In genomic region chr7:66027747-66028146, GRCm38 (mm10) we compare ENCODE assay signal across 11 mouse cellular contexts. TPM values are rescaled to one million over a fixed set of nuclear protein-coding genes. Genes with fewer than 3 reads are reported as not detected.
A peak's percentile ranks its signal among the peaks of the same experiment; 100 is the strongest.
DNase-seq lines count a peak whose midpoint lies in the region; TF ChIP-seq lines count a peak whose summit lies in the region.
"Had no signal": no experiment of that assay in that cellular context is flagged by ENCODE, and none has a peak within 500 bp of the region (broad histone marks: within the 10 kb centered on the region; RNA-seq: fewer than 3 reads in every experiment).

No protein-coding gene starts in this region.

- DNase-seq in embryo, embryonic 10 days (ENCODE audit: low spot score), result peak; percentile 51
- no peak for DNase-seq in embryo, embryonic 11 days
- no peak for DNase-seq in layer of hippocampus, adult 2 months (ENCODE audit: low spot score in 2 of 2)
- DNase-seq in layer of hippocampus, adult 18-20 months (ENCODE audit: low spot score in 2 of 2), result no peak
- DNase-seq in testis, postnatal 14 days (ENCODE audit: low spot score), result no peak
- DNase-seq in spleen, postnatal 10 days (ENCODE audit: low spot score in 2 of 2), result no peak
- no peak for DNase-seq in heart, embryonic 10.5 days (ENCODE audit: low spot score)
- DNase-seq: adrenal gland, postnatal 25 days had no signal

- TF ChIP-seq CTCF in layer of hippocampus, adult 2 months (conservative IDR thresholded peaks at IDR 0.05), result peak; percentile 70
- peak; percentile 11; the same call in 1 of the 2 replicates for TF ChIP-seq CTCF in testis, adult 2 months (IDR thresholded peaks at IDR 0.05; ENCODE audit: control insufficient read depth, insufficient read depth, insufficient replicate concordance, low read depth, low read length)

- no peaks in the 10 kb centered on the region for H3K4me1 ChIP-seq in testis, adult 2 months (ENCODE audit: control insufficient read depth, insufficient read depth, low read length)
- H3K4me1 ChIP-seq in heart, embryonic 10.5 days, result peaks cover 6% of the 10 kb centered on the region
- H3K4me1 ChIP-seq: megakaryocyte, embryonic 14.5 days had no signal

- no peaks in the 10 kb centered on the region for H3K9me3 ChIP-seq in heart, embryonic 10.5 days
- H3K9me3 ChIP-seq: heart, embryonic 13.5 days had no signal

- H3K4me3 ChIP-seq in layer of hippocampus, adult 2 months, result no peak overlapping the region
- no peak overlapping the region for H3K4me3 ChIP-seq in testis, adult 2 months (ENCODE audit: control insufficient read depth, low read depth, low read length)
- no peak overlapping the region for H3K4me3 ChIP-seq in heart, embryonic 10.5 days
- H3K4me3 ChIP-seq: heart, embryonic 13.5 days; megakaryocyte, embryonic 14.5 days had no signal

- no peaks in the 10 kb centered on the region for H3K36me3 ChIP-seq in testis, adult 2 months (ENCODE audit: control insufficient read depth, insufficient read depth, low read length)
- 0 out of 2 replicates have a peak, but pooled peaks cover 3% of the 10 kb centered on the region for H3K36me3 ChIP-seq in heart, embryonic 10.5 days
- H3K36me3 ChIP-seq: heart, embryonic 13.5 days had no signal

- TF ChIP-seq POLR2A in testis, adult 2 months (IDR thresholded peaks at IDR 0.05; ENCODE audit: control insufficient read depth, low read depth, low read length), result no peak

- no peaks in the 10 kb centered on the region for H3K27me3 ChIP-seq in testis, adult 2 months (ENCODE audit: control insufficient read depth, insufficient read depth, low read length)
- peaks cover 20% of the 10 kb centered on the region for H3K27me3 ChIP-seq in heart, embryonic 10.5 days (ENCODE audit: insufficient read depth, poor library complexity, severe bottlenecking)

- H3K27ac ChIP-seq in layer of hippocampus, adult 2 months, result no peak overlapping the region
- H3K27ac ChIP-seq in testis, adult 2 months (ENCODE audit: control insufficient read depth, insufficient read depth, low read depth, low read length), result no peak overlapping the region
- H3K27ac ChIP-seq in heart, embryonic 10.5 days, result no peak overlapping the region
- H3K27ac ChIP-seq: heart, embryonic 13.5 days had no signal

- WGBS in heart, embryonic 10.5 days, result 67% methylated on average over 2 of the region's 2 CpGs

RNA-seq across cellular contexts. Expression of gene Gm45213, which starts 15.7 kb away (rescaled TPM):
- total RNA-seq in layer of hippocampus, adult 2 months (2021), result not detected
- total RNA-seq in layer of hippocampus, adult 18-20 months (2021), result not detected
- not detected in 2 replicates for polyA plus RNA-seq in testis, adult 2 months (2012; rRNA removed)
- not detected in 2 replicates for polyA plus RNA-seq in heart, embryonic 10.5 days (2016; fragmentation: Nextera tagmentation; extraction: Ambion mirVana)
- total RNA-seq: adrenal gland, postnatal 25 days had no signal
- polyA plus RNA-seq: heart, embryonic 13.5 days had no signal

RNA-seq across cellular contexts. Expression of gene Snrpa1, which starts 31.1 kb away (rescaled TPM):
- 10 to 100 TPM; 33.0 to 33.8 TPM for total RNA-seq in layer of hippocampus, adult 2 months (2021)
- 10 to 100 TPM; 31.0 to 34.0 TPM for total RNA-seq in layer of hippocampus, adult 18-20 months (2021)
- polyA plus RNA-seq in testis, adult 2 months (2012; rRNA removed), result 47.2 and 48.6 TPM in 2 replicates
- 147 and 212 TPM in 2 replicates for polyA plus RNA-seq in heart, embryonic 10.5 days (2016; fragmentation: Nextera tagmentation; extraction: Ambion mirVana)

RNA-seq across cellular contexts. Expression of gene Selenos, which starts 51.7 kb away (rescaled TPM):
- 10 to 100 TPM; 50.6 to 57.3 TPM for total RNA-seq in layer of hippocampus, adult 2 months (2021)
- total RNA-seq in layer of hippocampus, adult 18-20 months (2021), result 10 to 100 TPM; 46.2 to 50.4 TPM
- 135 and 163 TPM in 2 replicates for polyA plus RNA-seq in testis, adult 2 months (2012; rRNA removed)
- 88.5 and 109 TPM in 2 replicates for polyA plus RNA-seq in heart, embryonic 10.5 days (2016; fragmentation: Nextera tagmentation; extraction: Ambion mirVana)
